Mouse (Mus musculus) heart, postnatal 0 days (tissue): ENCODE measurements around the gene Psen2. TPM values are rescaled to one million over a fixed set of nuclear protein-coding genes. Genes with fewer than 3 reads are reported as not detected.

ENCODE experiments used
- ATAC-seq: fragments of 200-750 bp; cut with Nextera tagmentation; 2 replicates; pipeline ENCODE4 v1.8.0; 2017; ENCODE audit warnings: low read depth, moderate number of reproducible peaks, moderate library complexity; ENCODE audit not compliant: insufficient read depth
- DNase-seq: peaks from one replicate; pipeline ENCODE4 v3.0.0-alpha.2; 2016; ENCODE audit warnings: low spot score
- H3K27ac ChIP-seq: fragments of 300-500 bp; sonication (generic); 2 replicates; pipeline ENCODE4 v1.5.1; 2014; ENCODE audit warnings: low read depth, mild to moderate bottlenecking
- H3K27me3 ChIP-seq: fragments of 300-500 bp; sonication (generic); 2 replicates; pipeline ENCODE4 v1.6.1; 2014; ENCODE audit warnings: low read length, mixed read lengths; ENCODE audit not compliant: control insufficient read depth, insufficient read depth
- H3K36me3 ChIP-seq: fragments of 300-500 bp; sonication (generic); replicated peaks from 2 replicates; pipeline ENCODE4 v1.6.1; 2014; ENCODE audit warnings: low read length, mixed read lengths; ENCODE audit not compliant: control insufficient read depth, insufficient read depth
- H3K4me1 ChIP-seq: fragments of 300-500 bp; sonication (generic); 2 replicates; pipeline ENCODE4 v1.6.1; 2014; ENCODE audit warnings: antibody characterized with exemption; ENCODE audit not compliant: control insufficient read depth, insufficient read depth
- H3K4me2 ChIP-seq: fragments of 300-500 bp; sonication (generic); 2 replicates; pipeline ENCODE4 v1.6.1; 2014; ENCODE audit warnings: low read depth, mild to moderate bottlenecking, low read length, moderate library complexity
- H3K4me3 ChIP-seq: fragments of 300-500 bp; sonication (generic); 2 replicates; pipeline ENCODE4 v1.5.1; 2014; ENCODE audit warnings: low read depth, low read length
- H3K9ac ChIP-seq: fragments of 300-500 bp; sonication (generic); replicated peaks from 2 replicates; pipeline ENCODE4 v1.6.1; 2014; ENCODE audit warnings: low read depth, low read length, mixed read lengths
- H3K9me3 ChIP-seq: fragments of 300-500 bp; sonication (generic); replicated peaks from 2 replicates; pipeline ENCODE4 v1.6.1; 2016; ENCODE audit warnings: low read length; ENCODE audit not compliant: control insufficient read depth
- CTCF ChIP-seq: IDR thresholded peaks from 2 replicates; pipeline ENCODE4 v1.5.1; 2016; ENCODE audit warnings: antibody characterized with exemption, control low read depth, low read depth
- EP300 ChIP-seq: IDR thresholded peaks from 2 replicates; pipeline ENCODE4 v1.6.1; 2016; ENCODE audit warnings: antibody characterized with exemption, low read depth
- WGBS: fragments of 180-500 bp; shearing (Covaris S2); extraction: QIAGEN DNeasy Blood & Tissue Kit; methylation state at CpG from one replicate; pipeline ENCODE4 v1.1.7; 2014; 5-methylcytosine and 5-hydroxymethylcytosine counted together
- polyA plus RNA-seq: library from polyadenylated mRNA; unstranded; fragments of >200 nt; fragmentation: Nextera tagmentation; extraction: Ambion mirVana; gene quantifications from 2 replicates; pipeline ENCODE4 v1.2.1, GENCODE M21; 2015
- total RNA-seq: library from RNA; depleted of rRNA; stranded (reverse); fragments of >200 nt; gene quantifications from 2 replicates; pipeline ENCODE4 v1.2.3, GENCODE M21; 2014; ENCODE audit warnings: low replicate concordance

Psen2 gene
- total and polyA plus RNA-seq, 2 experiments from 2014 or later = 16.4 to 33.3 TPM

DNA sequence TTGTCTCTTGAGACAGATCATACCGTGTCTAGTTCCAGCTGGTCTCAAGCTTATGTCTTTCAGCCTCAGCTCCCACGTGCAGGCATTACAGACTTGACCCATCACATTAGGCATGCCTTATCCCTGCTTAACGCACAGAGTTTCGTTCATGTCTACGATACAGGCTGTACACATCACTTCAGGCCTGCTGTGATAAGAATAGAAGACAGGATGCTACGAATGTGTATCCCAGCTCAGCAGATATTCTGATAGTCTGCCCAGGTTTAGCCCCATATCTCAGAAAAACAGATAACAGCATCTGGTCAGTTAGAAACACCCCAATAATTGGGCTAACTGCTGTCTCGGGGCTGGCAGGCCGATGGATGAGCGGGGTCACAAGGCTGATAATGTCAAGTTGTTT is 43.7 kb upstream of the Psen2 start:
- Histone ChIP-seq H3K4me3 (no peak overlapping the region), H3K36me3 (no peaks in the 10 kb centered on the region), H3K9ac (no peak overlapping the region), H3K4me2 (no peak overlapping the region), H3K4me1 (peaks cover 19% of the 10 kb centered on the region; the same call in 1 of the 2 replicates), H3K27ac (no peak overlapping the region), H3K27me3 (no peaks in the 10 kb centered on the region), H3K9me3 (no peaks in the 10 kb centered on the region)
- no peak for TF ChIP-seq EP300
- TF ChIP-seq CTCF = no peak
- ATAC-seq (no peak), DNase-seq (no peak)
- WGBS = 48% methylated on average over 9 of the region's 9 CpGs

DNA sequence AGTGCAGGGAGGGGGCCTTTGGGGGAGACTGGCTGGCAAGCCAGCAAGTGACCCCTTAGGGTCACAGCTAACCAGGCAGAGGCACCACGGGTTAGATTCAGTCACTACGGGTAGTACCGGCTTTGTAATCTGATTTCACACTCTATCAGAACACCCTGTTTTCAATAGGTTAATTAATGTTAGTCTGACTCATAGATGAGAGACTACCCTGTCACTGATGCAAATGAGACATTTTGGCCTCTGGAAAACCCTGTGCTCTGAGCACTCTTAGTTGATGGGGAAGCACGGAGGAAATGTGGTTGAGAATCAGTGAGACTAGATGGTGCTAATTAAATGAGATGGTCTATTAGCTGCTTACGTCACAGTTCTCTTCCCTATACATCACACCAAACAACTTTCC is 40.4 kb upstream of the Psen2 start:
- Histone ChIP-seq H3K4me2 (no peak overlapping the region), H3K4me3 (no peak overlapping the region), H3K27ac (peak overlapping the region; percentile 73), H3K9me3 (no peaks in the 10 kb centered on the region), H3K4me1 (peaks cover 15% of the 10 kb centered on the region; the same call in 1 of the 2 replicates), H3K9ac (no peak overlapping the region), H3K36me3 (no peaks in the 10 kb centered on the region), H3K27me3 (no peaks in the 10 kb centered on the region)
- WGBS = 70% methylated on average over 5 of the region's 5 CpGs
- DNase-seq (no peak), ATAC-seq (no peak)
- TF ChIP-seq EP300 = no peak
- TF ChIP-seq CTCF = no peak

DNA sequence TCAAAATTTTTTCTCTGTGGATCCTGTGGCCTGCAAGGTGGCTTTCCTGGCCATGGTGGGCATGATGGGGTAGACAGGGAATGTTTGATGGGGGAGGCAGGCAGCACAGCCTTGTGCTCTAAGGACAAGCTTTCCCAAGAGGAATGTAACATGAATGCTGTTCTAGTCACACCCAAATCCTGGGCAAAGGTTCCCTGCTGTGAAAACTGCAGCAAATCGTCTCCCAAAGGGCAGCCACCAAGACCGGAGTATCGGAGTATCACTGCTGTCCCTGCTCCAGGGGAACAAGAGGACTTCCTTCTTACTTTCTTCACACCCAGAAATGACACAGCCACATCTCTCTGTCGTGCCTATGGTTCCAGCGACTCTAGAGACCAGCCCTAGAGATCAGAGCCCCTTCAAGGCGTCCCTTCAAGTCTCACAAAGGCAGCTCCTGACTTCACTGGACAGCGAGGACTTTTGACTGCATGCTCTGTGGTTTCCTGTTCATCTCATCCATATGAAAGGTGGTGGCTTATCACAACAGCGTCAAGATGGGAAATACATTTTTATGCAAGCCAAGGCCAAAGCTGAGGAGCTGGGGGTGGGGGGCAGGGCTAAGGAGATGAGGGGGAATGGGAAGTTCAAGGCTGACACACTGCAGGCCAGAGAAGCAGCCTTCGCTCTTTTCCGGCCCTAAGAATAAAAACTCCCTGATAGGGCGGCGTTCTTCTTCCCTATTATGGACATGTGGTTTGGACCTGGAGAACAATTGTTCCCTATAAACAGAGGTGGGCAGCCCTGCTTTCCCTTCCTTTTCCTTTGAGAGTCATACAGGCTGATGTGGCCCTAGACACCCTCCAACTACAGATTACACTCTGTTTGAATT is 39.2 kb upstream of the Psen2 start:
- Histone ChIP-seq H3K27me3 (no peaks in the 10 kb centered on the region), H3K4me1 (peaks cover 15% of the 10 kb centered on the region; the same call in 1 of the 2 replicates), H3K4me2 (no peak overlapping the region), H3K36me3 (no peaks in the 10 kb centered on the region), H3K9ac (no peak overlapping the region), H3K9me3 (no peaks in the 10 kb centered on the region), H3K4me3 (no peak overlapping the region), H3K27ac (peak overlapping the region; percentile 73)
- 34% methylated on average over 12 of the region's 12 CpGs for WGBS
- DNase-seq (peak; percentile 40), ATAC-seq (peak; percentile 68)
- TF ChIP-seq CTCF = no peak
- no peak for TF ChIP-seq EP300

DNA sequence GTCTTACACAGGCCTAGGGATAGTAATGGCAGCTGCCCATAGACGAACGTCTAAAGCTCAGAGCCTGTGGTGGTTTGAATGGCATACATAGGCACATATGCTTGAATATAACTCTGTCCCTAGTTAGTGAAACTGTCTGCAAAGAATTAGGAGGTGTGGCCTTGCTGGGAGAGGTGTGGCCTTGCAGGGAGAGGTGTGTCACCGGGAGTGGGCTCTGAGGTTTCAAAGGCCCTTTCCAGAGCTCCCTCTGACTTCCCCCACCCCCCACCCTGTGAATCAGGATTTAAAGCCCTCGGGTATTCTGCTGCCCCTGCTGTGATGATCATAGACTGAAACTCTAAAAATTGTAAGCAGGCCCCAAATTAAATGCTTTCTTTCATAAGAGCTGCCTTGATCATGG is 37.8 kb upstream of the Psen2 start:
- DNase-seq = no peak

DNA sequence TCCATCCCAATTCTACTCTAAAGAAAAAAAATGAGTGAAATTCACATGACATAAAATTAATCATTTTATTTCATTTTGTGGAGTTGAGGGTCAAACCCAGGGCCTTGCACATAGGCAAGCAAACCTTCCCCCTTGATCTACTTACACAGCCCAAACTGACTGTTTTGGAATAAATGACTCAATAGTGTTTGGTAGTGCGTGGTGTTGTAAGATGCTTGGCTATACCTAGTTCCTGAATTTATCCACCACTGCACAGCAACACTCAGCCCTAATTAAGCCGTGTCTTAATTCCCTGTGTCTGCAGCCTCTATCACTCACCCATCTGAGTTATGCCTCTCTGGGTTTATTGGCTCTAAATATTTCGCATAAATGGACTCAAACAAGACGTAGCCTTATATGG is 37.1 kb upstream of the Psen2 start:
- no peak for DNase-seq
- no peak for ATAC-seq
- 92% methylated on average over 4 of the region's 4 CpGs for WGBS

More for the DNA sequence above, 37.8 kb upstream of the Psen2 start:
- Histone ChIP-seq H3K27me3 (no peaks in the 10 kb centered on the region), H3K36me3 (no peaks in the 10 kb centered on the region), H3K9me3 (no peaks in the 10 kb centered on the region), H3K4me1 (peaks cover 15% of the 10 kb centered on the region; the same call in 1 of the 2 replicates), H3K4me3 (no peak overlapping the region), H3K9ac (no peak overlapping the region), H3K4me2 (no peak overlapping the region), H3K27ac (no peak overlapping the region)
- no peak for TF ChIP-seq EP300
- no peak for TF ChIP-seq CTCF
- ATAC-seq = no peak
- WGBS = 60% methylated on average over 4 of the region's 4 CpGs

More for the DNA sequence above, 37.1 kb upstream of the Psen2 start:
- Histone ChIP-seq H3K9ac (no peak overlapping the region), H3K27ac (no peak overlapping the region), H3K9me3 (no peaks in the 10 kb centered on the region), H3K4me3 (no peak overlapping the region), H3K4me2 (no peak overlapping the region), H3K4me1 (peaks cover 15% of the 10 kb centered on the region; the same call in 1 of the 2 replicates), H3K27me3 (no peaks in the 10 kb centered on the region), H3K36me3 (no peaks in the 10 kb centered on the region)
- TF ChIP-seq EP300 (no peak), CTCF (no peak)
